Mouse (Mus musculus): ENCODE measurements around the gene Oas1e.
"Not testable (repeated sequence)": the region's sequence is repeated elsewhere in the genome, so short reads cannot be mapped to it uniquely, and the experiment has no call there.

The Oas1e gene

DNA sequence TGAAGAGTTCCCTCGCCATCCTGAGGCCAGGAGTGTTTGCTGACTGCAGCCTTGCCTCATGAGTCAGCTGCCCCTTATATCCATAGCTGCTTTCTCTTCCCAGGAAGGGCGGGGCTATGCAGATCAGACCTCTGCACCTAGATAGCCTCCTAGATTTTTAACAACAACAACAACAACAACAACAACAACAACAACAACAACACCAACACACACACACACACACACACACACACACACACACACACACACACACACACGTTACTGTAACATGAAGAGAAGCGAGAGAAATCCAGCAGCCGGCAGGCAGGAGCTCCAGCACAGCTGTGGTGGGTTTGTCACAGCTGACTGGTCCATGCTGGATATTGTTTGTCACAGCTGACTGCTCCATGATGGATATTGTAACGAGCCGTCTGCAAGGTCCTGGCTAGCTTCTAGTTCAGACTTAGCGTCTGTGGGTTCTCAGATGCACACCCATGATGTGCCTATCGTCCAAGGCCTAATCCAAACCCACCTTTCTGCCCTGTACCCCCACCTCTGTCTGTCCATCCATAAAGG lies at the start of gene Oas1e:
Gene Oas1e, minus strand, starts transcription at position 51 of the 555 bp plus-strand sequence.
- in situ Hi-C loops (cut with MboI; ENCODE audit: low sequenced_read_pairs): not testable (repeated sequence)

DNA sequence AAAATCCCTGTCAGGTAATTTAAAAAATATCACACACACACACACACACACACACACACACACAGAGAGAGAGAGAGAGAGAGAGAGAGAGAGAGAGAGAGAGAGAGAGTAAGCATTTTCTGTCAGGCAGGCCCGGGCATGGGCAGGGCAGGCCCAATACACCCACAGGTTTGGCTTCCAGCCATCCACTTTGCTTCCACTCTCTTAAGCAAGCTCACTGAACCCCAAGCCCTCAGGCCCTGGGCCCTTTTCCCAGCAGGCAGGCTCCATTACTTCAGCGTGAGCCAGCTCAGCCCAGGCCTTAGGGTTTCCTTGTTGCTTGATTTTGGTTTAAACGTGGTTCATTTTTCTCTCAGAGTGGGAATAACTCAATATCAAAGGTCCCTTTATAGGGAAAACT lies 49.4 kb upstream of the Oas1e start:
- in situ Hi-C loops (cut with MboI; ENCODE audit: low sequenced_read_pairs): no loop called here

DNA sequence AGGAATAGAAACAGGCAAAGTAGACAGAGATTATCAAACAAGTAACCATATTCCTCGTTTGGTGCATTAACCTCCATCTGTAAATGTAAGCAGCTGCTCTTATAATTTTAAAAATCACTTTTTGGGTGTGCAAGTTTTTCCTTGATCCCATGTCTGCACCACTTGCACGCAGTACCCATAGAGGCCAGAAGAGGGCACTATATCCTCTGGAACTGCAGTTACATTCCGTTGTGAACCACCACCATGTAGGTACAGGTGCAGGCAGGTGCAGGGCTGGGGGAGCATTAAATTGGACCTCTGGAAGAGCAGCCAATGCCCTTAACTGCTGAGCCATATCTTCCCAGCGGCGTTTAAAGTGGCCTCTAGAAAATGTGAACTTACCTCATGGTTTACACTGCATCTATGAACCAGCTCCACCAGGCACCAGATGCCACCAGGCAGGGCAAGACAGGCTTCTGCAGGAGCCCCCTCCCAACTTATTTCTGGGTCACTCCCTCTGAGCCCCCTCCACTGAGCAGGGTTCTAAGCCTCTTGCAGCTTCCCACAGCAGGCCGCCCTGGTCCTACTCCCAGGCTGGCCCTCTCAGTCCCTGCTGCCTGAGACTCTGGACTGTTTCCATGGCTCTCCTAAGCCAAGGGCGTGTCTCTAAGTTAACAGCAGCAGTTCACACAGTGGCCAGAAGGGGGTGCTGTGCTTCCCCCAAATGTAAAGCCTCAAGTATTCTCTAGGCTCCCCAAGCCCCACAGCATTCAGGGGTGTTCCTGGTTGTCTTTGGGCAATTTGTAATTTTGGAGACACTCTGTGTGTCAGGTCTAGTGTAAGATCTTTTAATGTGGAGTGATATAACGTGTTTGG lies 41.6 kb upstream of the Oas1e start:
- in situ Hi-C loops (cut with MboI; ENCODE audit: low sequenced_read_pairs): no loop called here

DNA sequence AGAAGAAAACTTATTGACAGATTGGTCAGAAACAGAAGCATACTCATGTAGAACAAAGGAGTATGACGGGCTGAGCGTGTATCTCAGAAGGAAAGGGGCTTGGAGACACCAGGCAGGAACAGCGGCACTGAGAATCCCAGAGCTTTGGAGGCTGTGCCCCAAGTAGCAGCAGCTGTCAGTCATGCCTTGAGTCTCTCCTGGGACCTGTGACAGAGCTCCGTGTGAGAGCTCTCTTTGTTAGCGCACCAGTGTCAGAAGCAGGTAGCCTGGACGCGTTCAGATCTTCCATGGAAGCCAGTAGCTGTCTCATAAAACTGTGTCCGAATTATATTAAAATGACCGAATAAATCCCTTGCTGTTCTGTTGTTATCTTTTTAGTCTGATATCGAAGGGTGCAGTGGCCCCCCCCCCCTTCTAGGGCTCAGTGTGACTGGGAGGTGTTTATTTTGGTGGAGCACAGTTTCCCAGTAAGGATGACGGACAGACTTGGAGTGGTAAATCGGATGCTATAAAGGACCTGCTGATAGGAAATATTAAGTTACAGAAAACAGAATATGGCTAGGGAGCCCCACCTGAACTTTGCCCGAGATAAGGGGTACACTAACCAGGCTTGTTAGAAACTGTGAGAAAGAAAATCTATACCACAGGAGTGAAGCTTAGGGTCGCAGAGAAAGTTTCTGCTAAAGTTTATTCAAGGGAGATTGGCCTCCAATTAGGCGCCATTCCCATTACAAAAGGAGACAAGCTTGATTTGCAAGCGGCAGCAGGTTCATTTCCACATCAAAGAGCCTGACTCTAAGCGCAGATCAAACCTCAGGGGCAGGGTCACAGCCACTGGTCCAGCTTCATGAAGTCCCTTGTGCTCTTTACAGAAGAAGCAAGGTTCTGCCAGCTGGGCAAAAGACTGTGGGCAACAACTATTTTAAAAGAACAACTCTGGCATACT lies 38.3 kb upstream of the Oas1e start:
- in situ Hi-C loops (cut with MboI; ENCODE audit: low sequenced_read_pairs): no loop called here

DNA sequence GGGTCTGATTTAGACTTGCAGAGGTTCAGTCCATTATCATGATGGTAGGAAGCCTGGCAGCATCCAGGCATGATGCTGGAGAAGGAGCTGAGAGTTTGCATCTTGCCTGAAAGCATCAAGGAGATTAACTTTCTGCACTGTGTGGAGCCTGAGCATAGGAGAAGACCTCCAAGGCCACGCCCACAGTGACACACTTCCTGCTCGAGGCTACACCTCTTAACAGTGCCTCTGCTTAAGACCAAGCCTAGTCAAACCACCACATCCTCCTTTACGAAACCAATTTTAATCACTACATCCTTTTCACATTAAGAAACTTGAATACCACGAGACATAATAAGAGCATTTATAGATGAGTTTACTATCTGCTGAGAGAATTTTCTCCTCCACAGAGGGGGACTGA lies 35.7 kb upstream of the Oas1e start:
- in situ Hi-C loops (cut with MboI; ENCODE audit: low sequenced_read_pairs): no loop called here

DNA sequence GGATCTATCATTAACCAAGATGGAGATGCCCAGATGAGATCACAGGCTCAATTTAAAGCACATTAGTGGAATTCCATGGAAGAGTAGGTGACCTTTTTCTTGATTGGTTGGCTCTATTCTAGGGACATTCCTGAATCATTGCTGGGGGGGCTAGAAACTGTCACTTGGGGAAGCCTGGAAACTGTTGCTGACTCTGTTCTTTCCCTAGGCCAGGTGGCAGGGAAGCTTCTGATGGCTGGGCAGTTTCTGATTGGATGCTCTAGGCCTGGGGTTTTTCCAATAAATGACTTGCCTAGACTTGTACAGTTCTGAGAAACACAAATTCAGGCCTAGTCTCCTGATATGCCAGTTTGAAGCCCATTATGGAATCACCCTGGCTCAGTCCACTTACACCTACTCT lies 23.7 kb upstream of the Oas1e start:
- in situ Hi-C loops (cut with MboI; ENCODE audit: low sequenced_read_pairs): no loop called here

DNA sequence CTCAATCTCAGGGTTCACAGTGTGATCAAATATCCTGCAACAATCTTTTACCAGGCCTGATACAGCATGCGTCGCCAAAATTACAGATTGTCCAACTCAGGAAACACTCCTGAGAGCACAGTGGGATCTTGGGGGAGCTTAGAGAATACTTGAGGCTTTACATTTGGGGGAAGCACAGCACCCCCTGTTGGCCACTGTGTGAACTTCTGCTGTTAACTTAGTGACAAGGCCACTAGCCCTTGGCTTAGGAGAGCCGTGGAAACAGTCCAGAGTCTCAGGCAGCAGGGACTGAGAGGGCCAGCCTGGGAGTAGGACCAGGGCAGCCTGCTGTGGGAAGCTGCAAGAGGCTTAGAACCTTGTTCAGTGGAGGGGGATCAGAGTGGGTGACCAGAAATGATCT lies 20.6 kb upstream of the Oas1e start:
- in situ Hi-C loops (cut with MboI; ENCODE audit: low sequenced_read_pairs): no loop called here

DNA sequence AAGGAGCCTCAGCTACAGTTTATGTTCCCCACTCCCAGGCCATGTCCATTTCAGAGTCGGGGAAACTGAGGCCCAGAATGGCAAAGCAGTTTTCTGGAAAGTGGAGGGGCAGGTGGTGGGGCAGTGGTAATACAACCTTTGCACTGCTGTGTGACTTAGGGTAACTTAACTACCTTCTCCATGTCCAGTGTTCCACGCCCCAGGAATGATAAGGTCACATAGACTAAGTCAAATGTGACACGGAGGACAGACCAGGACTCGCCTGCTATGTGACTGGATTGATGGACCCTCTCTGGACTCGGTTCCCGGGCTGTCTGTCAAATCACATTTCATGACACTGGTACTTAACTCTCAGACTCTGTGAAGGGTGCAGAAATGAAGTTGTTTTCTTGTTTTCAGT lies 17.7 kb upstream of the Oas1e start:
- in situ Hi-C loops (cut with MboI; ENCODE audit: low sequenced_read_pairs): no loop called here

DNA sequence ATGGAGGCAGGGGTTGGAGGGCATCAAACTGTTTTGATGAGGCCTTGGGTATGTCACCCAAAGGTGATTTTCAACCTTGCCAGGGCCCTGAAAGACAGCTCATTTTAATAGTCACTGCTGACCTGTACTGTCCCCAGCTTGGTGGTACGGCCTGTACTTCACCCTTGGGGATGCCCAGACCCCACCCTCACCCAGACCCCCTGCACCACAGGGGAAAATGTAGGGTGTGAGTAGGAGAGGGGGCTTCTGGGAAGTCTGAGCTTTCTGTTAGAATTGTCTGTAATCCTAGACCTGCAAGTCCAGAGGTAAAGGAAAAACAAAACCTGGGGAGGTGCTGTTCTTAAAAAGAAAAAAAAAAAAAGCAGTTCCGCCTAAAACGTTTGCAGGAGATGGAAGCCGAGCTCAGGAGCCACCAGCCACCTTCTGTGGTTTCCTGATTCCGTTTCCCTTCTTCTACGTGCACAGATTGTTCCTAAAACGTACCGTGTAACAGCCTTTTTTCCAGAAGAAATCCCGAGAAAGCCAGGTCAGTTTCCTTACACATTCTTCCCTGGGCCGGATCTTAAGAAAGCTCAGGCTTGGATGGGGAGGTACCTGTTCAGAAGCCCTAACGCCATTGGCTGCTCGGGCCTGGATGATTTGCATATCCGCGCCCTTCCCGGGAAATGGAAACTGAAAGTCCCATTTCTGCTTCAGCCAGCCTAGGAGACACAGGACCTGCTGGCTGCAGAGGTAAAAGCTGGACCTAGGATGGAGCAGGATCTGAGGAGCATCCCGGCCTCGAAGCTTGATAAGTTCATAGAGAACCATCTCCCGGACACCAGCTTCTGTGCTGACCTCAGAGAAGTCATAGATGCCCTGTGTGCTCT lies 16.9 kb upstream of the Oas1e start, which contains the start of gene Oas1c:
Gene Oas1c, minus strand, starts transcription at position 564 of the 869 bp plus-strand sequence.
- in situ Hi-C loops (cut with MboI; ENCODE audit: low sequenced_read_pairs): no loop called here

DNA sequence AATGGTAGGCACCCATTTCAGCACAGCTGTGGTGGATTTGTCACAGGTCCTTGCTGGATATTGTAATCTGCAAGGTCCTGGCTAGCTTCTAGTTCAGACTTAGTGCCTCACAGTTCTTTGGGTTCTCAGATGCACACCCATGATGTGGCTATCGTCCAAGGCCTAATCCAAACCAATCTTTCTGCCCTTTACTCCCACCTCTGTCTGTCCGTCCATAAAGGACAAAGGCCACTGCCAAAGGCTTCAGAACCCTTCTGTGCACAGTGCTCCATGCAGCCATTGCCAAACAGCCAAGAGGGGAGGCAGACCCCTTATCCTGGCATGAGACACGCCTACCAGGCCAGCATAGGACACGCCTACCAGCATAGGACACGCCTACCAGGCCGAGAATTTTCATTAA lies 13.8 kb upstream of the Oas1e start:
- in situ Hi-C loops (cut with MboI; ENCODE audit: low sequenced_read_pairs): no loop called here

DNA sequence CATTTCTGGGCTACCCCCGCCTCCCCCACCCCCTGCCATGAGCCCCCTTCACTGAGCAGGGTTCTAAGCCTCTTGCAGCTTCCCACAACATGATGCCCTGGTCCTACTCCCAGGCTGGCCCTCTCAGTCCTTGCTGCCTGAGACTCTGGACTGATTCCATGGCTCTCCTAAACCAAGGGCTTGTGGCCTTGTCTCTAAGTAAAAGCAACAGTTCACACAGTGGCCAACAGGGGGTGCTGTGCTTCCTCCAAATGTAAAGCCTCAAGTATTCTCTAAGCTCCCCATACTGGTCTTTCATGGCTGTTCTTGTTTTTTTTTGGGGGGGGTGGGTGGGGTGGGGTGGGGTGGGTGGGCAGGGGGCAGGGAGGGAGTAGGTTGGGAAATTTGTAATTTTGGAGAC lies 11.1 kb upstream of the Oas1e start:
- in situ Hi-C loops (cut with MboI; ENCODE audit: low sequenced_read_pairs): no loop called here

DNA sequence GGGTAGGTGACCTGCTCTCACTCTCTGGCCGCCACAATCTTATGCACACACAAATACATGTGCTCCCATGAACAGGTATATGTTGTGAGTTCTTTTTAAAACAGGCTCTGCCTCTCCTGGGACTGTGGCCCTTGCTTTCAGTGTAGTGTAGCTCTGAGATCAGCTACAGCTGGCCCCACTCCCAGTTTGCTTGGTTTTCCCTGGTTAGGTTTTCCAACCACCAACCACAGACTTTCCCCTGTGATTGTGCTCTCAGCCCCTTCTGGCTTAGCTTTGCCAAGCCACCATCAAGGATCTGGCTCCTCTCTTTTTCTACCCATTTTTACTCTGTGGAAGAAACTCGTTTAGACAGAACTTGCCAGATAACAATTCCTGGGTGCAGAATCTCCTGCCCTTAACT lies 8.3 kb upstream of the Oas1e start:
- in situ Hi-C loops (cut with MboI; ENCODE audit: low sequenced_read_pairs): no loop called here

DNA sequence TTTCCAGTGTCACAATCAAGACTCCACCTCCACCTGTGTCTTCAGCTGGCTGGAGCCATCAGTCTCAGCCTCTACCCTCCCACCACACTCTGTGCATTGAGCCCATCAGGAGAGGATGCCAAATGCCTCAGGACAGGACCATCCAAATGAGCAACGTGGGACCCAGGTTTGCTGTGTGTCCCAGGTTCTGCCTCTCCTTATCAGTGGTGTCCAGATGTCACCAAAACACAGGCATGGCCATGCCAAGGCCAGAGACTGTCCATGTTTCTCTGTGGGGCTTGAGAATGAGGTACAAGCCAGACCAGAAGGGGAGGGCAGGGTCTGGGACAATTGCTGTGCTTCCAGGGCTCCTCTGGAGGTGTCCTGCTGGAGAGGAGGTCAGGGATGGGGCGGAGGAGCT lies 3.6 kb upstream of the Oas1e start:
- in situ Hi-C loops (cut with MboI; ENCODE audit: low sequenced_read_pairs): not testable (repeated sequence)

DNA sequence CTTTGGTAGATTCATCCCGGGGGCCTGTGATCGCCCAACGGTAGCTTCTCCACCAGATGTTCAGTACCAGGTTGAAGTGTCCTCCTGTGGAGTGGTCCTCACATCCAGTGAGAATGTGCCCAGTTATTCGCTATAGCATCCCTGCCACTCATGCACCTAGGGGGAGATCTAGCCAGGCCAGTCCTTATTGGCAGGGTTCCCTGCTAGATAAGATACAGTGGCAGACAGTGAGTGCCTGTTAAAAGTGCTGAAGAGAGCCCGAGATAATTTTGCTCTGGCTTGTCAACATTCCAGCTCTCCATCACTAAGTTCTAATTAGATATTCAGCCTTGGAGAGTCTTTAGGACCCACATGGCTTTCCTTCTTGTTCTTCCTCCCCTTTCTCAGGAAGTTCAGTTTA lies 2.8 kb upstream of the Oas1e start:
- in situ Hi-C loops (cut with MboI; ENCODE audit: low sequenced_read_pairs): not testable (repeated sequence)

DNA sequence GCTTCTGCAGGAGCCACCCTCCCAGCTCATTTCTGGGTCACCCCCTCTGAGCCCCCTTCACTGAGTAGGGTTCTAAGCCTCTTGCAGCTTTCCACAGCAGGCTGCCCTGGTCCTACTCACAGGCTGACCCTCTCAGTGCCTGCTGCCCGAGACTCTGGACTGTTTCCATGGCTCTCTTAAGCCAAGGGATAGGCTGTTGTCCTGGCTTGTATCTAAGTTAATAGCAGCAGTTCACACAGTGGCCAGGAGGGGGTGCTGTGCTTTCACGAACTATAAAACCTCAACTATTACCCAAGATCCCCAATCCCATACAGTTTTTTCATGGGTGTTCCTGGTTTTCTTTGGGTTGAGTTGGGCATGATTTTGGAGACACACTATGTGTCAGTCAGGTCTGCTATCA lies 2.3 kb downstream of the Oas1e start:
- in situ Hi-C loops (cut with MboI; ENCODE audit: low sequenced_read_pairs): no loop called here

DNA sequence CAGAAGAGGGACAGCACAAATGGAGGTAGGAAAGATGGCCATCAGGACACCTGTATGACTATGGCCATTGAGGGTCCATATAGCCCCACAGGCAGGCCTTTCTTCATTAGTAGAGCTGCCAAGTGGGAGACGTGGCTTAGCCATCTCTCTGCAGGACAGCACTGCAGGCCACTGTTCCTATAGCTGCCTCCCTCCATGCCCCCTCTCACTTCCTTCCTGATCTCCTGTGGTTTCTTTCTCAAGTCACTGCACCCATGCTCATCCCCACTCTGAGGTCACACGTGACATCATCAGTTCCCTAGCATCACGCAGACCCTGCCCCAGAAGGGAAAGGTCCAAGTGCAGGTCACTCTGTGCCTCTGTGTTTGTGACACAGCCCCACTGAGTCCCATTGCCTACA lies 8.3 kb downstream of the Oas1e start:
- in situ Hi-C loops (cut with MboI; ENCODE audit: low sequenced_read_pairs): no loop called here

DNA sequence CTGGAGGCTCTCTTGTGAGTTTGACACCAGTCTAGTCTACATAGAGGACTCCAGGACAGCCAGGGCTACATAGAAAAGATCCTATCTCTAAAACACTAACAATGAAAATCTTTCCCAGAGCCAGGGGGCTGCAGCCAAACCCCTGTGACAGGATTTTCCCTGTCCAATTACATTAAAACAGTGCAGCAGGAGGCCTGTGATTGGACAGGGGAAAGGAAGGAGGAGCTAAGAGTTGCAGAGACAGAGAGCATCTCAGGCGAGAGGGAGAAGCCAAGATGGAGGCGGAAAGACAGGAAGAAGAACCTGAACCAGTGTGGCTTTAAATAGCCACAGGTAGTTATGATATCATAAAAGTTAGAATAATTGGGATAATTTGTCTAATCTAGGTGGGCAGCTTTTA lies 12.9 kb downstream of the Oas1e start:
- in situ Hi-C loops (cut with MboI; ENCODE audit: low sequenced_read_pairs): no loop called here

DNA sequence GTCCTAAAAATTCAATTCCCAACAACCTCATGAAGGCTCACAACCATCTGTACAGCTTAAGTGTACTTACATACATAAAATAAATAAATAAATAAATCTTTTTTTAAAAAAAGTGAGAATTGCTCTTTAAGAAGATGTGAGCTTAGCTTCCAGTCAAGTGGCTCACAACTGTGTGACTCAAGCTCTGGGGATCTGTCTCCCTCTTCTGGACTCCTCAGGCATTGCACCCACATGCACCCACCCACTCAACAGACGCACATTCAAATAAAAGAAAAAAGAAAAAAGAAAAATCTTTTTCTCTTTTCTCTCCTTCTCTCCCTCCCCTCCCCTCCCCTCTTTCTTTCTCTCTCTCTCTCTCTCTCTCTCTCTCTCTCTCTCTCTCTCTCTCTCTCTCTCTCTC lies 13.7 kb downstream of the Oas1e start:
- in situ Hi-C loops (cut with MboI; ENCODE audit: low sequenced_read_pairs): no loop called here

DNA sequence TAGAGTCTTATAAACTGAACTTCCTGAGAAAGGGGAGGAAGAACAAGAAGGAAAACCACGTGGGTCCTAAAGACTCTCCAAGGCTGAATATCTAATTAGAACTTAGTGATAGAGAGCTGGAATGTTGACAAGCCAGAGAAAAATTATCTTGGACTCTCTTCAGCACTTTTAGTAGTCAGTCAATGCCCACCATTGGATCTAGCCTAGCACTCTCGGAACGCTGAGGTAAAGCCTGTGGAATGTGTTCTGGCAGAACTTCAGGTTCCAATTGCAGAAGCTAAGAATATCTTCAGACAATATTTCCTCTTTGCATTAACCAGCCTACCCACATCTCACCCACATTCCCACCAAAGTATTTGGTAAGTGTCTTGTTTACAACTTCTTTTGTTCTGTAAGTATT lies 15.4 kb downstream of the Oas1e start:
- in situ Hi-C loops (cut with MboI; ENCODE audit: low sequenced_read_pairs): no loop called here

DNA sequence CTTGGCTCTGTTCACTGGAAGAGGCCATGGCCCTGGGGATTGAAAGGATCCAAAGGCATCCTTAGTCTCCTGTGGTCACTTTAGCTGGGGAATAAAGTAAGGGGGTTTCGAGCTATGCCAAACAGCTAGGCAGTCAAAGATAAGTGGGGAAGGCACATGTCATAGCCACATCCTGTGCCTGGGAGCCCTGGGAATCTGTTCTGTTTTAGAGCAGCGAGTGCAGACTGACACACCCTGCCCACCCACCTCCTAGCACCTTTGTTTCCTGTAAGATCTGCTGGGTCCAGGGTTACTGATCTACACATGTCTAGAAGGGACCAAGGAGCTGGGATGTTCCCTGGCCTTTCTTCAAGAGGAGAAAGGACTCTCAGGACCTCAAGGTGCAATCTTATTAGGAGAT lies 16.4 kb downstream of the Oas1e start:
- in situ Hi-C loops (cut with MboI; ENCODE audit: low sequenced_read_pairs): no loop called here

DNA sequence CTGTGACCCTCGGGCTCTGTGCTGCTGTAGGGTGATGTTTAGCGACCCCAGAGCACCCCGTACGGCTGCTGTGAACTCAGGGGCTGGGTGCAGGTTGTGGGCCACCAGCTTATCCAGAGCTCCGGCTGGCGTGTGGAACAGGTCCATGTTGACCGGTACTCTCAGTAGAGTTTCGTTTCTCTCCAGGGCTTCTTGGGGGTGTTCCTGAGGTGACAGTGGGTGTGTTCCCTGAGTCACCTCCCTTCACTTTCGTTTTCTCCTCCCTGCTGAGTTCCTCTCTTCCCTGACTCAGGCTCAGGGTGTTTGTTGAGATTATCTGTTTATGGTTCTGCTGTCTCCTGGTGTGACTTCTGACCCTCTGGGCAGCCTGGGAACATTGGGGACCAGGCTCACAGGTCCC lies 17.9 kb downstream of the Oas1e start, which contains the start of gene Oas3:
Gene Oas3, minus strand, starts transcription at position 184 of the 400 bp plus-strand sequence.
- in situ Hi-C loops (cut with MboI; ENCODE audit: low sequenced_read_pairs): no loop called here
